Mouse (Mus musculus): ENCODE results near the gene Mrgpra4. TPM values are rescaled to one million over a fixed set of nuclear protein-coding genes. Genes with fewer than 3 reads are reported as not detected.

Mrgpra4 gene
- polyA plus RNA-seq (2012; fragmentation: generic; extraction: Trizol), result not detected

GRCm38 (mm10) chr7:47981995-47982394 is at the start of gene Mrgpra4:
Gene Mrgpra4 (minus strand): TSS chr7:47982095.

GRCm38 (mm10) chr7:48027497-48027896 is 45.6 kb upstream of the Mrgpra4 start, which contains the start of gene Mrgprx1:
Gene Mrgprx1 (minus strand): TSS chr7:48027597.

Other genes with a start within 250 kb of the Mrgpra4 start
- gene Mrgprx1, start 45.5 kb upstream of the Mrgpra4 start, polyA plus RNA-seq (2012; fragmentation: generic; extraction: Trizol), result not detected
- gene Mrgprb5, start 186.9 kb upstream of the Mrgpra4 start, polyA plus RNA-seq (2012; fragmentation: generic; extraction: Trizol), result not detected
- not detected for gene Mrgprb4, start 217.2 kb upstream of the Mrgpra4 start, polyA plus RNA-seq (2012; fragmentation: generic; extraction: Trizol)